Mouse (Mus musculus): ENCODE measurements around the gene Olfr134.
"Not testable (repeated sequence)": the region's sequence is repeated elsewhere in the genome, so short reads cannot be mapped to it uniquely, and the experiment has no call there.

The Olfr134 gene

DNA sequence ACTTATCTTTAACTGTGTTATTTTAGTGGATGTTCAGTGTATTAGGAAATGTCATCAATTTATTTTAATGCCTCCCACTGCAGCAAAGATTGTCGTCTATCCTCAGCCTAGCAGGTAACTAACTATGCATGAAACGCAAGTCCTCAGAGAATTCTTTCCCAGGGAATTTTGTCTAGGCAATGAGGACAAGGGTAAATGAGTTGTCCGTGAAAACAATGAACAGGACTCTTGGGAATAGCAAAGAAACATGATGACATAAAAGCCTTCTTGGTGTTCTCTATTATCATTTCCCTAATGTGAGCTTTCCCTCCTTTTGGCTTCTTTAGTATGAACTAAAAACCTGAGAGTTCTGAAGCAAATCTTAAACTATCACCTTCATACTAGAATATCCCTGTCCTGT is at the start of gene Olfr134:
Gene Olfr134, plus strand, starts transcription at position 301 of the 400 bp plus-strand sequence.
- Histone ChIP-seq H3K36me3 (ENCODE audit: insufficient read depth, low read length) (no peaks in the 10 kb centered on the region), H3K9me3 (ENCODE audit: low read length) (no peaks in the 10 kb centered on the region), H3K4me1 (replicated peaks; ENCODE audit: low read depth, low read length) (no peaks in the 10 kb centered on the region), H3K27me3 (ENCODE audit: insufficient read depth, low read length) (no peaks in the 10 kb centered on the region), H3K4me3 (replicated peaks; ENCODE audit: low read length) (no peak within 1 kb of the TSS)
- TF ChIP-seq NANOG (IDR thresholded peaks at IDR 0.05; ENCODE audit: borderline replicate concordance, low read length) (no peak), CTCF (conservative IDR thresholded peaks at IDR 0.05; ENCODE audit: low read length) (no peak), POU5F1 (IDR thresholded peaks at IDR 0.05; ENCODE audit: borderline replicate concordance, low read length) (no peak)

DNA sequence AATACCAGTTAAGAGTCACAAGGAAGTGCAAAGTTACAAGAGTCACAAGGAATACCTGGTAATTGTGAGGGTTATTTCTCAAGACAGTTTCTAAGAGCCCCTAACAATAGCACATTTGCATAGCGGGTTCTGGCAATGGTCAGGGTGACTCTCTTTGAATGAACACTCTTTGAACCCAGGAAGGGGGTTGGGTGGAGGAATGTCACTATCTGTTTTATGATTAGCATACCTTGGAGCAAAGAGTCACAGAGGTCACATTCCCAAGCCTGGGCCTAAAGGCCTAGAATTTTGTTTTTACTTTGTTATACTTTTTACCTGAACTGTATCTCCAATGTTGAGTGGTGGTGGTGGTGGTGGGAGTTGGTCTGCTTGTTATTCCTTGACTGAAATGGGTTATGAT is 47.0 kb upstream of the Olfr134 start:
- H3K36me3 ChIP-seq (ENCODE audit: insufficient read depth, low read length); H3K4me3 ChIP-seq (replicated peaks; ENCODE audit: low read length); H3K27me3 ChIP-seq (ENCODE audit: insufficient read depth, low read length); H3K4me1 ChIP-seq (replicated peaks; ENCODE audit: low read depth, low read length): not testable (repeated sequence)
- H3K9me3 ChIP-seq (ENCODE audit: low read length) = peaks cover 35% of the 10 kb centered on the region

DNA sequence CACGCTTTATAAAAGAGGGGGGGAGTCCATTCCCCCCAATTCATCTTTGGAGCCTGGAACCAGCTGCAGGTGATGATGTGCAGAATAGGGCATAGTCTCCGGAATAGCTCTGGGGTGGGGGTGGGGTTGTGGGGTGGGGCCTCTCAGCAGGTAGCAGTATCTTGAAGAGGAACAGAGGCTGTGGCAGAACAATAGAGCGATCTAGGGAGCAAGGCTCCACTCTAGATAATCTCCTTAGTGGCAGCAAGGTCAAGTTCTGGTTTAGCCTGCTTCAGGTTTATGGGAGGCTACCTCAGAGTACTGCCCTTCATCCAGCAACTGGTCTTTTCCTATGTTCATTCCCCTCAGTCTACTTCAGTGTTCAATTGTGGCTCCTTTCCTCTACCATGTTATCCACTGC is 45.8 kb upstream of the Olfr134 start:
- H3K9me3 ChIP-seq (ENCODE audit: low read length) = peaks cover 35% of the 10 kb centered on the region
- not testable (repeated sequence) for H3K4me1 ChIP-seq (replicated peaks; ENCODE audit: low read depth, low read length); H3K36me3 ChIP-seq (ENCODE audit: insufficient read depth, low read length); H3K27me3 ChIP-seq (ENCODE audit: insufficient read depth, low read length); H3K4me3 ChIP-seq (replicated peaks; ENCODE audit: low read length)

DNA sequence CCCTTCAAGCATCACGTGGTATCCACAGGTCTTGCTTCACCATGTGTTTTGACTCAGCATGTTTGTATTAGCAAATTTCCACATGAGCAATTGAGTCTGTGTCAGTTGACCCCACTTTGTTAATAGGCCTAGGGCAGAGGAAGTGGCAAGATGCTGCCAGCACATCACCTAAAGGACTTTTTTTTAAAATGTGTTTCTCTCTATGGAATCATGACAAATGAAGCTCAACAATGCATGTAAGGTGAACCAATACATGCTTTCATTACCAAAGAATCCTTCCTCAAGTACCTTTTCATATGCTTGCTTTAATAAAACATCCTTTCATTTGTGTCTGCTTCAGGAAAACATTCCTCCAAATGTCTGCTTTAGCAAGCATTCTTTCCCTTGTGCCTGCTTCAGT is 36.8 kb upstream of the Olfr134 start, which contains the start of gene Olfr132:
Gene Olfr132, minus strand, starts transcription at position 101 of the 400 bp plus-strand sequence.
- no peaks in the 10 kb centered on the region for H3K9me3 ChIP-seq (ENCODE audit: low read length)
- H3K36me3 ChIP-seq (ENCODE audit: insufficient read depth, low read length) = no peaks in the 10 kb centered on the region
- no peaks in the 10 kb centered on the region for H3K4me1 ChIP-seq (replicated peaks; ENCODE audit: low read depth, low read length)
- TF ChIP-seq NANOG (IDR thresholded peaks at IDR 0.05; ENCODE audit: borderline replicate concordance, low read length) (no peak), CTCF (conservative IDR thresholded peaks at IDR 0.05; ENCODE audit: low read length) (no peak), POU5F1 (IDR thresholded peaks at IDR 0.05; ENCODE audit: borderline replicate concordance, low read length) (no peak)
- H3K27me3 ChIP-seq (ENCODE audit: insufficient read depth, low read length) = no peaks in the 10 kb centered on the region
- no peak within 1 kb of the TSS for H3K4me3 ChIP-seq (replicated peaks; ENCODE audit: low read length)

DNA sequence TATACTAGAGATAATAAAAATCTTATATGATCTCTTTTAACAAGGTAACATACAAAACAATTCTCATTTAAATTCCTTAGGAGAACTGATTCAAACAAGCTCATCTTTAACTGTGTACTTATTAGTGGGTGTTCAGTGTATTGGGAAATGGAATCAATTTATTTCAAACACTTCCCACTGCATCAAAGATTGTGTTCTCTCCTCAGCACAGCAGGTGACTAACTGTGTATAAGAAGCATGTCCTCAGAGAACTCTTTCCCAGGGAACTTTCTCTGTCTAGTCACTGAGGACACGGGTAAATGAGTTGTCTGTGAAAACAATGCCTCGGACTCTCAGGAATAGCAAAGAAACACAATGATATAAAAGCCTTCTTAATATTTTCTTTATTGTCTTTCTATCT is 26.2 kb upstream of the Olfr134 start, which contains the start of gene Olfr133:
Gene Olfr133, plus strand, starts transcription at position 301 of the 400 bp plus-strand sequence.
- TF ChIP-seq POU5F1 (IDR thresholded peaks at IDR 0.05; ENCODE audit: borderline replicate concordance, low read length) = no peak
- TF ChIP-seq CTCF (conservative IDR thresholded peaks at IDR 0.05; ENCODE audit: low read length) = no peak
- TF ChIP-seq NANOG (IDR thresholded peaks at IDR 0.05; ENCODE audit: borderline replicate concordance, low read length) = no peak
- H3K36me3 ChIP-seq (ENCODE audit: insufficient read depth, low read length) = no peaks in the 10 kb centered on the region
- no peaks in the 10 kb centered on the region for H3K4me1 ChIP-seq (replicated peaks; ENCODE audit: low read depth, low read length)
- H3K4me3 ChIP-seq (replicated peaks; ENCODE audit: low read length) = no peak within 1 kb of the TSS
- H3K9me3 ChIP-seq (ENCODE audit: low read length) = no peaks in the 10 kb centered on the region
- no peaks in the 10 kb centered on the region for H3K27me3 ChIP-seq (ENCODE audit: insufficient read depth, low read length)

DNA sequence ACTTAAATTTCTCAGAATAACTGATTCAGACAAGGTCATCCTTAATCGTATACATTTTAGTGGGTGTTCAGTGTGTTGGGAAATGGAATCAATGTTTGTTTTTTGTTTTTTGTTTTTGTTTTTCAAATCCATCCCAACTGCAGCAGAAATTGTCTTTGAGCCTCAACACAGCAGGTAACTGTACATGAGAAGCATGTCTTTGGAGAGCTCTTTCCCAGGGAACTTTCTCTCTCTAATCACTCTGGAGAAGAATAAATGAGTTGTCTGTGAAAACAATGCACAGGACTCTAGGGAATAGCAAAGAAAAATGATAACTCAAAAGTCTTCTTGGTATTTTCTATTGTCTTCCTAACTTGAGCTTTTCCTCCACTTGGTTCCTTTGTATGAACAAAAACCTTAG is 32.8 kb downstream of the Olfr134 start, which contains the start of gene Olfr135:
Gene Olfr135, plus strand, starts transcription at position 301 of the 400 bp plus-strand sequence.
- Histone ChIP-seq H3K27me3 (ENCODE audit: insufficient read depth, low read length) (no peaks in the 10 kb centered on the region), H3K9me3 (ENCODE audit: low read length) (no peaks in the 10 kb centered on the region), H3K4me3 (replicated peaks; ENCODE audit: low read length) (no peak within 1 kb of the TSS), H3K4me1 (replicated peaks; ENCODE audit: low read depth, low read length) (no peaks in the 10 kb centered on the region), H3K36me3 (ENCODE audit: insufficient read depth, low read length) (no peaks in the 10 kb centered on the region)
- TF ChIP-seq POU5F1 (IDR thresholded peaks at IDR 0.05; ENCODE audit: borderline replicate concordance, low read length) = no peak
- TF ChIP-seq NANOG (IDR thresholded peaks at IDR 0.05; ENCODE audit: borderline replicate concordance, low read length) = no peak
- no peak for TF ChIP-seq CTCF (conservative IDR thresholded peaks at IDR 0.05; ENCODE audit: low read length)
